Mouse (Mus musculus) right cerebral cortex, postnatal 25 days (tissue): Measurements from ENCODE around the gene Rhbdl2.

ENCODE experiments used
- DNase-seq: peaks from one replicate; pipeline ENCODE4 v3.0.0; 2022

Rhbdl2 gene

GRCm38 (mm10) chr4:123814030-123814501 lies 26.4 kb downstream of the Rhbdl2 start:
- DNase-seq, result no peak

DNA sequence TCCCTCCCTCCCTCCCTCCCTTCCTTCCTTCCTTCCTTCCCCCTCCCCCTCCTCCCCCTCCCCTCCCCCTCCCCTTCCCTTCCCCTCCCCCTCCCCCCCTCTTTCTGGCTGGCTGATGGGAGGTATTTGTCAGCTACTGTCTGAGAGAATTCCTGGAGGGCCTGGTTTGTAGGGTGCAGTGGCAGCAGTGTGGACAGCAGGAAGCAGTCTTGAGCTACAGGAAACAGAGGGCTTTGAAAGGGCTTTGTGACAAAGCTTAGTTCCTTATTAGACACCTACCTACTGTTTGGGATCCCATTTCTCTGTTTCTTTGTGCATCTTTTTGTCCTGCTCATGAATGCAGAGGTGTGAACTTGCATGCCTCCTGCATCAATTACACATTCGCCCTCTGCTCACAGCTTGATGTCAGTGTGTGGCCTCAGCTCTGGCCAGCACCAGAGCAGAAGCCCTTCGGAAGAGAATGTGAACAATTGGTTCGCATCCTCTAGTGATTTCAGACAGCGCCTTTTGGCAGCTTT lies 31.5 kb downstream of the Rhbdl2 start:
- no peak for DNase-seq

GRCm38 (mm10) chr4:123842126-123842525 lies 54.5 kb downstream of the Rhbdl2 start:
- no peak for DNase-seq

DNA sequence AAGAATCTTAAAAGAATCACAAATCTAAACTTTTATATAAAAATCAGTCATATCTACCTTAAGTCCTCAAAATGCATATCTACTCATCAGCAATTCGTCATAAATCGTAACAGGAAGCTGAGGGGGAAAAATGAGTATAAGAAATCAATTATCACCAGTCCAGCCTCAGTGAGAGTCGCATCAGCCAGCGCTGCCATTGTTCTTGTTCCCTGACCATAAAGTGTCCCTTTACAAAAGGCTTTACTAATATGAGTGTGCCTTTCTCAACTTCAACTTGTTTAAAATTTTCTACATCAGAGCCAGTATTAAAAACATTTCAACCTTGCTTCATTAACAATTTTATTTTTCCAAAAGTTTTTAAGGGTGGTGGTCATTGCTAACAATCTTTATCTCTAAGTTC lies 69.2 kb downstream of the Rhbdl2 start:
- DNase-seq, result no peak

DNA sequence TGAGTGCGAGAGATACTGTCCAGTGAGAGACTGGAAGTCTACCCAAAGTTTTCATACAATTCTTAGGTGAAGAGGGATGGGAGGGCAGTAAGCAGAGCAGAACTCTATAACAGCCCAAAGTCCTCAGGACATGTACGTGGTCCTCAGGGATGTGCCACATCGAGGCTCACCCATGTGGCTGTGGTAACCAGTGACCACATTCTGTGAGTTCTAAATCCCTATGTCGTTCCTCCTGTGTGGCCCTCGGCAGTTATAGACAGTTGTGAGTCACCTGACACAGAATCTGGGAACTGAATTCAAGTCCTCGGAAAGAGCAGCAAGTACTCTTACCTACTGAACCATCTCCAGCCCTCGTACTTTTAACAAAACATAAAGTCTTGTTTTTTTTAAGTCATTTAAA lies 70.4 kb downstream of the Rhbdl2 start:
- DNase-seq, result no peak

GRCm38 (mm10) chr4:123859379-123859778 lies 71.7 kb downstream of the Rhbdl2 start, which contains the start of gene 4933427I04Rik:
TSS of gene 4933427I04Rik (plus strand) at chr4:123859679.
- DNase-seq, result no peak

DNA sequence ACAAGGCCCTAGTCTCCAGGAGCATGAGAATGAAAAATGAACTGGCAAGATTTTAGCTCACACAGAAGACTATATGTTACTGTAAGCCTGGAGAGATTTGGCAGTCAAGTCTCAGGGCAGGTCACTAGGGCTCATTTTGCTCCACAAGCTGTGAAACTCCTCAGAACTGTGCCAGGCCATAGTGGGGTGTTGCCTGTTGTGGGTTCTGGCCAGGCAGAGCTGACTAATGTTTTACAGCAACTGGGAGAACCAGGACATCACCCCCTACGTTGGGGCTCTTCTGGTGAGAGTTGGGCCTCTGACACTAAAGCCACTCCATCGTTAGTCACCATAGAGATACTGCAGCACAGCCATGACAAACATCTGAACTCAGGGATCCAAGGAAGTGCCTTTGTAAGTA lies 72.1 kb downstream of the Rhbdl2 start:
- DNase-seq, result no peak

DNA sequence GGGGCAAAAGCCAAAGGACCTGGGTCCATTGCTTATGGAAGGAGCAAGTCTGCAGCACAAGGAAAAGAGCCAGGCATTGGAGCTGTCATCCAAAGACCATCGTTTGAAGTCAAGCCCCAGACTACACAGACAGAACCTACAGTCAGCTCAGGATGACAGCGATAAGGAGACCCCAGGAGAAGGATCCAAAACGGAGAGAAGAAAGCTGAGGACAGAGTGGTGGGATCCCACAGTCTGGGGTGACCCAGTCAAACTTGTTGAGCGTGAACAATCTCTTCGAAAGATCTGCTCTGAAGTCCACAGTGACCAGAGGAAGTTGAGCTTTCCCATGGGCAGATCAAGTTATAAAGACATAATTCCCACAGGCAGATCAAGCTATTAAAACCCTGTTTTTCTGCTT lies 72.9 kb downstream of the Rhbdl2 start:
- no peak for DNase-seq
